Mouse (Mus musculus): ENCODE measurements around the gene Nfkbil1. TPM values are rescaled to one million over a fixed set of nuclear protein-coding genes. Genes with fewer than 3 reads are reported as not detected.

The Nfkbil1 gene
- total and polyA plus RNA-seq, 2 experiments from 2014 or later: 6.7 to 33.4 TPM

GRCm38 (mm10) chr17:35180093-35180492 lies 55.5 kb downstream of the Nfkbil1 start:
- Histone ChIP-seq H3K9me3 (replicated peaks; ENCODE audit: control insufficient read depth, low read length) (no peaks in the 10 kb centered on the region), H3K4me1 (ENCODE audit: control insufficient read depth, insufficient read depth) (no peaks in the 10 kb centered on the region), H3K27me3 (ENCODE audit: control insufficient read depth, insufficient read depth, low read length) (no peaks in the 10 kb centered on the region), H3K4me2 (ENCODE audit: low read depth, low read length) (no peak overlapping the region), H3K4me3 (ENCODE audit: low read depth, low read length) (no peak overlapping the region), H3K36me3 (replicated peaks; ENCODE audit: control insufficient read depth, insufficient read depth, low read length) (no peaks in the 10 kb centered on the region), H3K9ac (replicated peaks; ENCODE audit: low read depth, low read length) (no peak overlapping the region), H3K27ac (ENCODE audit: low read depth) (no peak overlapping the region)
- WGBS: 78% methylated on average over 5 of the region's 5 CpGs
- TF ChIP-seq EP300 (IDR thresholded peaks at IDR 0.05; ENCODE audit: low read depth): no peak
- no peak for TF ChIP-seq CTCF (IDR thresholded peaks at IDR 0.05; ENCODE audit: low read depth)
- no peak for DNase-seq (ENCODE audit: low spot score)
- no peak for ATAC-seq (ENCODE audit: insufficient read depth, low read depth)

- 6% methylated on average over 5 of the region's 5 CpGs for WGBS
- Histone ChIP-seq H3K4me3 (ENCODE audit: low read depth, low read length) (no peak overlapping the region), H3K36me3 (replicated peaks; ENCODE audit: control insufficient read depth, insufficient read depth, low read length) (no peaks in the 10 kb centered on the region), H3K27ac (ENCODE audit: low read depth) (no peak overlapping the region), H3K9me3 (replicated peaks; ENCODE audit: control insufficient read depth, low read length) (no peaks in the 10 kb centered on the region), H3K9ac (replicated peaks; ENCODE audit: low read depth, low read length) (no peak overlapping the region), H3K4me2 (ENCODE audit: low read depth, low read length) (no peak overlapping the region), H3K4me1 (ENCODE audit: control insufficient read depth, insufficient read depth) (no peaks in the 10 kb centered on the region), H3K27me3 (ENCODE audit: control insufficient read depth, insufficient read depth, low read length) (no peaks in the 10 kb centered on the region)
- peak; percentile 71 for ATAC-seq (ENCODE audit: insufficient read depth, low read depth)
- peak; percentile 81 for DNase-seq (ENCODE audit: low spot score)
- TF ChIP-seq EP300 (IDR thresholded peaks at IDR 0.05; ENCODE audit: low read depth) (no peak), CTCF (IDR thresholded peaks at IDR 0.05; ENCODE audit: low read depth) (peak; percentile 86)
Measured at GRCm38 (mm10) chr17:35178528-35178927, 57.1 kb downstream of the Nfkbil1 start.

GRCm38 (mm10) chr17:35175968-35176367 lies 59.6 kb downstream of the Nfkbil1 start, which contains the start of gene Aif1:
Aif1 (minus strand) TSS chr17:35176068.
- Histone ChIP-seq H3K27me3 (ENCODE audit: control insufficient read depth, insufficient read depth, low read length) (no peaks in the 10 kb centered on the region), H3K9me3 (replicated peaks; ENCODE audit: control insufficient read depth, low read length) (no peaks in the 10 kb centered on the region), H3K4me2 (ENCODE audit: low read depth, low read length) (no peak within 1 kb of the TSS), H3K27ac (ENCODE audit: low read depth) (no peak within 1 kb of the TSS), H3K9ac (replicated peaks; ENCODE audit: low read depth, low read length) (no peak within 1 kb of the TSS), H3K36me3 (replicated peaks; ENCODE audit: control insufficient read depth, insufficient read depth, low read length) (no peaks in the 10 kb centered on the region), H3K4me3 (ENCODE audit: low read depth, low read length) (no peak within 1 kb of the TSS), H3K4me1 (ENCODE audit: control insufficient read depth, insufficient read depth) (no peaks in the 10 kb centered on the region)
- DNase-seq (ENCODE audit: low spot score): no peak
- no peak for ATAC-seq (ENCODE audit: insufficient read depth, low read depth)
- no peak for TF ChIP-seq CTCF (IDR thresholded peaks at IDR 0.05; ENCODE audit: low read depth)
- TF ChIP-seq EP300 (IDR thresholded peaks at IDR 0.05; ENCODE audit: low read depth): no peak
- 70% methylated on average over 2 of the region's 2 CpGs for WGBS

GRCm38 (mm10) chr17:35175382-35175781 lies 60.2 kb downstream of the Nfkbil1 start:
- H3K27ac ChIP-seq (ENCODE audit: low read depth): no peak overlapping the region
- WGBS: 75% methylated on average over 6 of the region's 6 CpGs
- ATAC-seq (ENCODE audit: insufficient read depth, low read depth) (no peak), DNase-seq (ENCODE audit: low spot score) (no peak)
- H3K9ac ChIP-seq (replicated peaks; ENCODE audit: low read depth, low read length): no peak overlapping the region
- no peaks in the 10 kb centered on the region for H3K27me3 ChIP-seq (ENCODE audit: control insufficient read depth, insufficient read depth, low read length)
- H3K9me3 ChIP-seq (replicated peaks; ENCODE audit: control insufficient read depth, low read length): no peaks in the 10 kb centered on the region
- H3K36me3 ChIP-seq (replicated peaks; ENCODE audit: control insufficient read depth, insufficient read depth, low read length): no peaks in the 10 kb centered on the region
- H3K4me2 ChIP-seq (ENCODE audit: low read depth, low read length): no peak overlapping the region
- no peaks in the 10 kb centered on the region for H3K4me1 ChIP-seq (ENCODE audit: control insufficient read depth, insufficient read depth)
- no peak overlapping the region for H3K4me3 ChIP-seq (ENCODE audit: low read depth, low read length)
- TF ChIP-seq EP300 (IDR thresholded peaks at IDR 0.05; ENCODE audit: low read depth) (no peak), CTCF (IDR thresholded peaks at IDR 0.05; ENCODE audit: low read depth) (no peak)

- no peaks in the 10 kb centered on the region for H3K36me3 ChIP-seq (replicated peaks; ENCODE audit: control insufficient read depth, insufficient read depth, low read length)
- H3K27ac ChIP-seq (ENCODE audit: low read depth): no peak overlapping the region
- H3K9me3 ChIP-seq (replicated peaks; ENCODE audit: control insufficient read depth, low read length): no peaks in the 10 kb centered on the region
- no peaks in the 10 kb centered on the region for H3K4me1 ChIP-seq (ENCODE audit: control insufficient read depth, insufficient read depth)
- DNase-seq (ENCODE audit: low spot score) (no peak), ATAC-seq (ENCODE audit: insufficient read depth, low read depth) (no peak)
- H3K4me2 ChIP-seq (ENCODE audit: low read depth, low read length): no peak overlapping the region
- no peak overlapping the region for H3K4me3 ChIP-seq (ENCODE audit: low read depth, low read length)
- no peaks in the 10 kb centered on the region for H3K27me3 ChIP-seq (ENCODE audit: control insufficient read depth, insufficient read depth, low read length)
- 59% methylated on average over 8 of the region's 8 CpGs for WGBS
- no peak overlapping the region for H3K9ac ChIP-seq (replicated peaks; ENCODE audit: low read depth, low read length)
- no peak for TF ChIP-seq CTCF (IDR thresholded peaks at IDR 0.05; ENCODE audit: low read depth)
- TF ChIP-seq EP300 (IDR thresholded peaks at IDR 0.05; ENCODE audit: low read depth): no peak
Measured at GRCm38 (mm10) chr17:35174201-35174977, 61.2 kb downstream of the Nfkbil1 start.
